Mouse (Mus musculus) lung, embryonic 16.5 days (tissue): ENCODE results near the gene Med13l. TPM values are rescaled to one million over a fixed set of nuclear protein-coding genes. Genes with fewer than 3 reads are reported as not detected.

Experiments used
- ATAC-seq: fragments of 200-750 bp; cut with Nextera tagmentation; 2 replicates; pipeline ENCODE4 v1.8.0; 2017; ENCODE audit warnings: low read depth, mild to moderate bottlenecking, moderate library complexity
- H3K27ac ChIP-seq: fragments of 300-500 bp; sonication (generic); 2 replicates; pipeline ENCODE4 v1.5.1; 2014; ENCODE audit warnings: mild to moderate bottlenecking, control low read depth, low read length
- H3K27me3 ChIP-seq: fragments of 300-500 bp; sonication (generic); 2 replicates; pipeline ENCODE4 v1.6.1; 2014; ENCODE audit warnings: low read depth, low read length, mixed read lengths; ENCODE audit not compliant: control insufficient read depth, insufficient read depth
- H3K36me3 ChIP-seq: fragments of 300-500 bp; sonication (generic); 2 replicates; pipeline ENCODE4 v1.6.1; 2014; ENCODE audit warnings: low read length; ENCODE audit not compliant: control insufficient read depth, insufficient read depth
- H3K4me1 ChIP-seq: fragments of 300-500 bp; sonication (generic); replicated peaks from 2 replicates; pipeline ENCODE4 v1.6.1; 2014; ENCODE audit warnings: low read length, mixed read lengths; ENCODE audit not compliant: control insufficient read depth, insufficient read depth
- H3K4me2 ChIP-seq: fragments of 300-500 bp; sonication (generic); 2 replicates; pipeline ENCODE4 v1.6.1; 2014; ENCODE audit warnings: low read depth, low read length, control low read depth
- H3K4me3 ChIP-seq: fragments of 300-500 bp; sonication (generic); 2 replicates; pipeline ENCODE4 v1.5.1; 2014; ENCODE audit warnings: mild to moderate bottlenecking, low read length, control low read depth
- H3K9ac ChIP-seq: fragments of 300-500 bp; sonication (generic); 2 replicates; pipeline ENCODE4 v1.6.1; 2014; ENCODE audit warnings: low read length, control low read depth
- H3K9me3 ChIP-seq: fragments of 300-500 bp; sonication (generic); 2 replicates; pipeline ENCODE4 v1.6.1; 2016; ENCODE audit warnings: low read length; ENCODE audit not compliant: control insufficient read depth
- WGBS: fragments of 180-500 bp; shearing (Covaris S2); extraction: QIAGEN DNeasy Blood & Tissue Kit; methylation state at CpG from one replicate; pipeline ENCODE4 v1.1.7; 2014; 5-methylcytosine and 5-hydroxymethylcytosine counted together
- polyA plus RNA-seq: library from polyadenylated mRNA; unstranded; fragments of >200 nt; fragmentation: Nextera tagmentation; extraction: Ambion mirVana; gene quantifications from 2 replicates; pipeline ENCODE4 v1.2.1, GENCODE M21; 2015

Gene Med13l
- polyA plus RNA-seq, 1 experiment from 2014 or later: 9.5 TPM

DNA sequence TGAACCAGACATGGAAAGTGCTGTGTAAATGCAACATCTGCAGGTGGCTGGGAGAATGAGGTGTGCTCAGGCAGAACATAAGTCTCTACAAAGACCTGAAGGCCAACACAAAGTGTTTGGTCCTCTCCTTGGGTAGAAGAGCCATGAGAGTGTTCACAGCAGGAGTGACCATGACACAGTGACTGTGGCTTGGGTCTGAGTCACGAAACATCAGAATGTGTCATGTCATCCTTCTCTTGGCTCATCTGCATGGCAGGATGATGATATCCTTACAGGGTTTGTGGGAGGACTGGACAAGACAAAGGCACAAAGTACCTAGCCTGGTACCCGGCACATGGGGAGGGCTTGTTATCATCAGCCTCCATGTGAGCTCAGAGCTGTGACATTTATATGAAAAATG is 16.7 kb upstream of the Med13l start:
- Histone ChIP-seq H3K27ac (no peak overlapping the region), H3K4me1 (no peaks in the 10 kb centered on the region), H3K27me3 (no peaks in the 10 kb centered on the region), H3K9me3 (0 out of 2 replicates have a peak, but pooled peaks cover 2% of the 10 kb centered on the region), H3K4me2 (no peak overlapping the region), H3K4me3 (no peak overlapping the region), H3K9ac (no peak overlapping the region), H3K36me3 (no peaks in the 10 kb centered on the region)
- no peak for ATAC-seq
- 83% methylated on average over 2 of the region's 2 CpGs for WGBS

DNA sequence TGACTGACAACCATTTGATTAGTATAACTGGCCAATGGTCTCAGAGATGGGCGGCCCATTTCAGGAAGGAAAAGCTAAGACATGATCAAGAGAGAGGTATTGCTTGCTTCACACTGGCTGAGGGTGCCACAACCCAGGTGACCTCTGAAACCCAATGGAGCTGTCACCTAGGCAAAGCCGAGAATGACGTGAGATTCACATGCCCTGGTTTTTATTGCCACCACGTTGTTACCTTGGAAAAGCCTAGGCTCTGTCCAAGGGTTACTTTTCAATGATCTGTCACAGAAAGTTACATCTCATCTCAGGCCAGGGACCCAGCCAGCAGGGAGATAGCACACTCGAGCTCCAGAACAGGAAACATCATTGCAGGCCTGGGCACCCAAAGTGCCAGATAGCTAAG is 10.0 kb upstream of the Med13l start:
- H3K4me3 ChIP-seq: no peak overlapping the region
- no peak overlapping the region for H3K4me2 ChIP-seq
- no peak overlapping the region for H3K27ac ChIP-seq
- H3K9ac ChIP-seq: no peak overlapping the region
- ATAC-seq: no peak
- 64% methylated on average over 5 of the region's 5 CpGs for WGBS
- peaks cover 4% of the 10 kb centered on the region; the same call in 1 of the 2 replicates for H3K9me3 ChIP-seq
- no peaks in the 10 kb centered on the region for H3K36me3 ChIP-seq
- no peaks in the 10 kb centered on the region for H3K4me1 ChIP-seq
- peaks cover 2% of the 10 kb centered on the region; the same call in 1 of the 2 replicates for H3K27me3 ChIP-seq

- H3K4me3 ChIP-seq: no peak overlapping the region
- H3K9ac ChIP-seq: no peak overlapping the region
- no peak overlapping the region for H3K27ac ChIP-seq
- H3K36me3 ChIP-seq: no peaks in the 10 kb centered on the region
- no peak for ATAC-seq
- peaks cover 4% of the 10 kb centered on the region; the same call in 1 of the 2 replicates for H3K9me3 ChIP-seq
- peaks cover 13% of the 10 kb centered on the region for H3K27me3 ChIP-seq
- H3K4me2 ChIP-seq: no peak overlapping the region
- H3K4me1 ChIP-seq: no peaks in the 10 kb centered on the region
Observed at GRCm38 (mm10) chr5:118553290-118553689, 7.2 kb upstream of the Med13l start.

DNA sequence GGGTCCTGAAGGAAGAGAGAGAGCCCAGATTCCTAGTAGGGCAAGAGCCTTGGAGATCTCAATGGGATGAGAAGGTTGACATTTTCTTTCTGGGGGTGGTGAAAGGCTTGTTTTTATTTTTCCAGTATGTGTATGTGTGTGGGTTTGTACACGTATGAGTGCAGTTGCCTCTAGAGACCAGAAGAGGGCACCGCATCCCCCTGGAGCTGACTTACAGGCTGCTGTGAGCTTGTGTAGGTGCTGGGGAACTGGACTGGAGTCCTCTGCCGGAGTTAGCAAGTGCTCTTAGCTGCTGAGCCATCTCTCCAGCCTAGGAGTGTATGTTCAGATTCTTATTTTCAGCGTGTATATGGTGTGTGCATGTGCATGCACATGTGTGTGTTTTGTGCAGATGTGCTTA is 5.2 kb upstream of the Med13l start:
- Histone ChIP-seq H3K4me2 (no peak overlapping the region), H3K4me3 (no peak overlapping the region), H3K9ac (no peak overlapping the region), H3K9me3 (peaks cover 4% of the 10 kb centered on the region; the same call in 1 of the 2 replicates), H3K27ac (no peak overlapping the region), H3K4me1 (peaks cover 6% of the 10 kb centered on the region; the same call in 1 of the 2 replicates), H3K27me3 (peaks cover 22% of the 10 kb centered on the region), H3K36me3 (no peaks in the 10 kb centered on the region)
- ATAC-seq: no peak
- WGBS: 93% methylated on average over 4 of the region's 4 CpGs

- peaks cover 4% of the 10 kb centered on the region; the same call in 1 of the 2 replicates for H3K9me3 ChIP-seq
- peaks cover 22% of the 10 kb centered on the region for H3K27me3 ChIP-seq
- no peak overlapping the region for H3K9ac ChIP-seq
- H3K4me3 ChIP-seq: no peak overlapping the region
- H3K27ac ChIP-seq: no peak overlapping the region
- H3K4me2 ChIP-seq: no peak overlapping the region
- H3K4me1 ChIP-seq: peaks cover 8% of the 10 kb centered on the region; the same call in 1 of the 2 replicates
- WGBS: 11% methylated on average over 12 of the region's 12 CpGs
- ATAC-seq: no peak
- no peaks in the 10 kb centered on the region for H3K36me3 ChIP-seq
Observed at GRCm38 (mm10) chr5:118556387-118556937, 4.0 kb upstream of the Med13l start.

- Histone ChIP-seq H3K9ac (no peak overlapping the region), H3K27ac (no peak overlapping the region), H3K4me3 (no peak overlapping the region), H3K36me3 (no peaks in the 10 kb centered on the region), H3K4me2 (no peak overlapping the region), H3K9me3 (peaks cover 4% of the 10 kb centered on the region; the same call in 1 of the 2 replicates), H3K27me3 (peaks cover 22% of the 10 kb centered on the region), H3K4me1 (peaks cover 24% of the 10 kb centered on the region)
- WGBS: 84% methylated on average over 6 of the region's 6 CpGs
- no peak for ATAC-seq
Observed at GRCm38 (mm10) chr5:118558841-118559240, 1.6 kb upstream of the Med13l start.

- H3K4me1 ChIP-seq: peaks cover 25% of the 10 kb centered on the region
- H3K4me2 ChIP-seq: peak overlapping the region; percentile 93
- peaks cover 4% of the 10 kb centered on the region; the same call in 1 of the 2 replicates for H3K9me3 ChIP-seq
- peak overlapping the region; percentile 96 for H3K9ac ChIP-seq
- peaks cover 22% of the 10 kb centered on the region for H3K27me3 ChIP-seq
- peak overlapping the region; percentile 82 for H3K4me3 ChIP-seq
- peak; percentile 94 for ATAC-seq
- peak overlapping the region; percentile 89 for H3K27ac ChIP-seq
- no peaks in the 10 kb centered on the region for H3K36me3 ChIP-seq
- WGBS: 1% methylated on average over 41 of the region's 101 CpGs
Observed at GRCm38 (mm10) chr5:118559584-118560384, 695 bp upstream of the Med13l start.

DNA sequence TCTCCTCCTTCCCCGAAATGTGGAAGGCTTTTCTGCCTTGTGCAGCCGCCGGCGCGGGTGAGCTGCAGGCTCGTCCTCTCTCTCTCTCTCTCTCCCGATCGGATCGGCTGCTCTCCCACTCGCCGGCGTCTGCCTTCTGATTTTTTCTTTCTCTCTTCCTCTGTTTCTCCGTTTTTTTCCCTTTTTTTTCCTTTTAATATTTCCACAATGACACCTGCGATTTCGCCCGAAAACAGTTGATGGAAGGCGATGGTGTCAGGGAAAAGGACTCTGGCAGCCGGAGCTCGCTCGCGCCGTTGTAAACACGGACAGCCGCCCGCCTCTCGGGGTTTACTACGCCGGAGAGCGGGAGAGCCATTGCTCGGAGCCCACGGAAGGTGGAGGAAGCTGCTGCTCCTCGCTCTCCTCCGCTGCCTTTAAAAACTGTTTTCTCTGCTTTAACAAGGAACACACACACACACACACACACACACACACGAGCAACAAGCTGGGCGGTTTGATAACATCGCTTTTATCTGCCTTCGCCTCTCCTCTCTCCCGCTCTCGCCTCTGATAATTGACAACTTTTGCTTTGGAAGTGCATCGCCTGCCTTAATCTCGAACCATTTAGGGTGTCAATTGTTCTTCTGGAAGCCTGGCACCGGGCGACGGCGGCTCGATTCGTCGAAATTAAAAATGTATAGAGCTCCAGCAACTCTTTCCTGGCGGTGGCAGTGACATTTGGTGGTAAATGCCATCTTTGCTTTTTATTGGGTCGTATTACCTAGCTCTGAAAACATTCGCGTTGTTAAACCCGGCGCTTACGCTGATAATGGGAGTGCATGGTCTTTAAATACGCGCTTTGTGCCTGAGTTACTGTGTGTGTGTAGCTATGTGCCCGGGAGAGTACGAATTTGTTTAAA is 858 bp downstream of the Med13l start:
- Histone ChIP-seq H3K4me1 (peaks cover 33% of the 10 kb centered on the region), H3K4me2 (peak overlapping the region; percentile 93), H3K9ac (peak overlapping the region; percentile 96), H3K4me3 (peak overlapping the region; percentile 82), H3K9me3 (no peaks in the 10 kb centered on the region), H3K36me3 (no peaks in the 10 kb centered on the region), H3K27ac (peak overlapping the region; percentile 86), H3K27me3 (peaks cover 22% of the 10 kb centered on the region)
- no peak for ATAC-seq
- WGBS: under 1% methylated on average over 59 of the region's 59 CpGs

GRCm38 (mm10) chr5:118562206-118562605 is 1.7 kb downstream of the Med13l start:
- 61% methylated on average over 3 of the region's 3 CpGs for WGBS
- H3K4me2 ChIP-seq: peak overlapping the region; percentile 93
- H3K4me3 ChIP-seq: peak overlapping the region; percentile 82
- no peaks in the 10 kb centered on the region for H3K36me3 ChIP-seq
- H3K9ac ChIP-seq: no peak overlapping the region
- H3K9me3 ChIP-seq: no peaks in the 10 kb centered on the region
- ATAC-seq: no peak
- peaks cover 35% of the 10 kb centered on the region for H3K4me1 ChIP-seq
- no peak overlapping the region for H3K27ac ChIP-seq
- peaks cover 18% of the 10 kb centered on the region for H3K27me3 ChIP-seq
